Mouse (Mus musculus) kidney, adult 9 months (tissue): ENCODE data around the gene Csf2rb.
"Not testable (repeated sequence)": the region's sequence is repeated elsewhere in the genome, so short reads cannot be mapped to it uniquely, and the experiment has no call there.

Experiments
- DNase-seq: peaks from one replicate; pipeline ENCODE4 v3.0.0; 2022

Csf2rb gene

GRCm38 (mm10) chr15:78328520-78329097 is 3.1 kb downstream of the Csf2rb start:
- DNase-seq: no peak

GRCm38 (mm10) chr15:78329972-78330371 is 4.4 kb downstream of the Csf2rb start:
- not testable (repeated sequence) for DNase-seq

GRCm38 (mm10) chr15:78330706-78331105 is 5.2 kb downstream of the Csf2rb start:
- no peak for DNase-seq

- no peak for DNase-seq
These were observed 6.2 kb downstream of the Csf2rb start for GRCm38 (mm10) chr15:78331523-78332340.

- DNase-seq: no peak
These were observed 7.4 kb downstream of the Csf2rb start for GRCm38 (mm10) chr15:78332981-78333380.

GRCm38 (mm10) chr15:78334380-78334779 is 8.8 kb downstream of the Csf2rb start:
- no peak for DNase-seq

- DNase-seq: peak; percentile 36
These were observed 14.3 kb downstream of the Csf2rb start for GRCm38 (mm10) chr15:78339627-78340423.

- DNase-seq: not testable (repeated sequence)
These were observed 15.4 kb downstream of the Csf2rb start for GRCm38 (mm10) chr15:78340919-78341318.

GRCm38 (mm10) chr15:78343683-78344082 is 18.1 kb downstream of the Csf2rb start:
- peak; percentile 16 for DNase-seq

- peak; percentile 81 for DNase-seq
These were observed 19.0 kb downstream of the Csf2rb start for GRCm38 (mm10) chr15:78344567-78344966.

GRCm38 (mm10) chr15:78351586-78352165 is 26.1 kb downstream of the Csf2rb start:
- no peak for DNase-seq

- peak; percentile 62 for DNase-seq
These were observed 29.4 kb downstream of the Csf2rb start for GRCm38 (mm10) chr15:78354958-78355357.

- DNase-seq: no peak
These were observed 30.0 kb downstream of the Csf2rb start for GRCm38 (mm10) chr15:78355548-78355947.

GRCm38 (mm10) chr15:78365916-78366315 is 40.4 kb downstream of the Csf2rb start:
- DNase-seq: no peak

- no peak for DNase-seq
These were observed 41.3 kb downstream of the Csf2rb start for GRCm38 (mm10) chr15:78366875-78367274.

GRCm38 (mm10) chr15:78367811-78368210 is 42.3 kb downstream of the Csf2rb start:
- DNase-seq: no peak

GRCm38 (mm10) chr15:78368926-78369346 is 43.4 kb downstream of the Csf2rb start:
- peak; percentile 22 for DNase-seq

- no peak for DNase-seq
These were observed 44.1 kb downstream of the Csf2rb start for GRCm38 (mm10) chr15:78369641-78370040.

- DNase-seq: no peak
These were observed 47.2 kb downstream of the Csf2rb start for GRCm38 (mm10) chr15:78372796-78373195.

- DNase-seq: no peak
These were observed 48.7 kb downstream of the Csf2rb start for GRCm38 (mm10) chr15:78374204-78374603.

GRCm38 (mm10) chr15:78377859-78378258 is 52.3 kb downstream of the Csf2rb start:
- DNase-seq: no peak

- DNase-seq: no peak
These were observed 53.0 kb downstream of the Csf2rb start for GRCm38 (mm10) chr15:78378556-78378955.

- no peak for DNase-seq
These were observed 54.7 kb downstream of the Csf2rb start for GRCm38 (mm10) chr15:78380208-78380607.
